Mouse (Mus musculus): ENCODE results near the gene Ube2ql1.

Gene Ube2ql1

DNA sequence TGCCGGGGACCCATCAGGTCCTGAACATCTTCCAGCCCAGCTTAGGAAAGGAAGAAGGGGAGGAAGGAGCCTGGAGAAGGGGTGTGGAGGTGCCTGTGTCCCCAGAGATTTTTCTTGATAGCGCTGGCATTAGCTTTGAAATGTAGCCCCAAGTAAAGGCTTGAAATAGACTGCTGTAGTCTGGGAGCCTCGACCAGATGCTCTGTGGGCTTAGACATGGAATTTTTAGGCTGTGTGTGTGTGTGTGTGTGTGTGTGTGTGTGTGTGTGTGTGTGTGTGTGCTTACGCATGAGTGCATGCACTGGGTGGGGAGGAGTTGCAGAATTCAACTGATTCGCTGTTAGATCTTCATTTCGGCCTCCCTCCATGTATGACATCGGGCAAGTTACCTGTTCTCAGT lies 31.5 kb downstream of the Ube2ql1 start:
- DNase-seq (ENCODE audit: low read depth, low spot score), result no peak

- no peak for DNase-seq (ENCODE audit: low read depth, low spot score)
Measured at GRCm38 (mm10) chr13:69707496-69707895, 32.2 kb downstream of the Ube2ql1 start.

DNA sequence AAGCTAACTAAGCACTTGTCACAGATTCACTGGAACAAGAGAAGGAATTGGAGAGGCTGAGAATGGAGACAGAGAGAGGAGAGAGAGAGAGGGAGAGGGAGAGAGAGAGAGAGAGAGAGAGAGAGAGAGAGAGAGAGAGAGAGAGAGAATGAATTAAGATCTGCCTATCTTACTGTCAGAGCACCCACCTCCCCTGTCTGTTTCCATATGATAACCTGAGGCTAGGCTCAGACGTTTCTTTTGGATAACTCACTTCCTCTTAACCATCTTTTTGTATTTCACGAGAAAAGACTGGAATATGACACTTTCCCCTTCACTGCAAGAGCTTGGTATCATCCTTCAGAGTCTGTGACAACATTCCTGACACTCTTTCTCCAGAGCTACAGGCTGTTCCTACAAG lies 32.8 kb downstream of the Ube2ql1 start:
- no peak for DNase-seq (ENCODE audit: low read depth, low spot score)

GRCm38 (mm10) chr13:69703505-69703904 lies 36.2 kb downstream of the Ube2ql1 start:
- no peak for DNase-seq (ENCODE audit: low read depth, low spot score)

DNA sequence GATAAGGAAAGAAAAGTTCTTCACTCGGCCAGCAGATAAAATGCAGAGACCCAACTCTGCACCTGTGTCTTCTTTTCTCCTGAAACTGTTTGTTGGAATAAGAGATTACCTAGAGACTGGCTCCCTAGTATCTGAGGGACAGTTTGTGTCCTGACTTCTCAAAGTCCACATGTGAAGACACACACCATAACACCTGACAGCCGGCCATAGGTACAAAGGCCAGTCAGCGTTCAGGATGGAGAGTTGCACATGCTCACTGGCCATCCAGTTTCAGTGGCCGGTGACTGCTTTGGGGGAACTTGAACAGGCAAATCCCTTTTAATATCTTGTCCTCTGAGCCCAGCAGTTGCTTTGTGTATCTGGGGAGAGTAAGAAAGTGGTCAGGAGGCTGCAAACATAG lies 38.3 kb downstream of the Ube2ql1 start:
- DNase-seq (ENCODE audit: low read depth, low spot score), result no peak

DNA sequence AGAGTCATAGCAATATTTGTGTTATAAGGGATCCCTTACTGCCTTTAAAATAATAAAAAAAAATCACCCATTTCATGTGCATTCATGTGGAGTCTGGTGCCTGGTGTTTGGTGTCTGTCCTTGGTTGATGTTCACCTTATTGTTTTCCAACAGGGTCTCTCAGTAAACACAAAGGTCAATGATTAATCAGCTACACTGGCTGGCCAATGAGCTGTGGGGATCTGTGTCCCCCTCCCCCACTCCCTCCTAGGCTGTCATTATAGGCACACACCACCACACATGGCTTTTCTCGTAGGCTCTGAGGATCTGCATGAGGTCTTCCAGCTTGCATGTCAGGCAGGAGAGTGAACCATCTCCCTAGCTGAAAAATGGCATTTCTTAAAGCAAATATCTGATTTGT lies 38.9 kb downstream of the Ube2ql1 start:
- DNase-seq (ENCODE audit: low read depth, low spot score), result no peak

- peak; percentile 30 for DNase-seq (ENCODE audit: low read depth, low spot score)
Measured at GRCm38 (mm10) chr13:69696333-69696991, 43.2 kb downstream of the Ube2ql1 start.

DNA sequence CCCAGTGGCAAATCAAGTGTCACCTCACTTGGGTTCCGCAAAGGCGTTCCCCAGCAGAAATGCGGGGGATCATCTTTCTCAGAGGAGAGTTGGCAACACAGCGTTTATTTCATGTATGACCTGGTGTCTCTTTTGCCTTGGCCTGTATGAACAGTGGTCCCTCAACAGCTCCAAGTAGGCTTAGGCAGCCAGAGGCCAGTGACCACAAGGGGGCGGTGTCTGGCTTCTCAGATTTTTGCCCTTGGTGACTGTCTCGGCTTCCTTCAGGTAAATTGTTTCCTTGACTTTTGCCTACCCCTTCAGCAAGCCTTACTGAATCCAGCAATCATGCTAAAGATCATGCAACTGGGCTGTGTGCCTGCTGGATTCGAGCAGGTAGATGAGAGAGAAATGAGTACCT lies 48.6 kb downstream of the Ube2ql1 start:
- peak; percentile 31 for DNase-seq (ENCODE audit: low read depth, low spot score)

GRCm38 (mm10) chr13:69687023-69687422 lies 52.7 kb downstream of the Ube2ql1 start:
- no peak for DNase-seq (ENCODE audit: low read depth, low spot score)

GRCm38 (mm10) chr13:69685406-69685818 lies 54.3 kb downstream of the Ube2ql1 start:
- no peak for DNase-seq (ENCODE audit: low read depth, low spot score)

DNA sequence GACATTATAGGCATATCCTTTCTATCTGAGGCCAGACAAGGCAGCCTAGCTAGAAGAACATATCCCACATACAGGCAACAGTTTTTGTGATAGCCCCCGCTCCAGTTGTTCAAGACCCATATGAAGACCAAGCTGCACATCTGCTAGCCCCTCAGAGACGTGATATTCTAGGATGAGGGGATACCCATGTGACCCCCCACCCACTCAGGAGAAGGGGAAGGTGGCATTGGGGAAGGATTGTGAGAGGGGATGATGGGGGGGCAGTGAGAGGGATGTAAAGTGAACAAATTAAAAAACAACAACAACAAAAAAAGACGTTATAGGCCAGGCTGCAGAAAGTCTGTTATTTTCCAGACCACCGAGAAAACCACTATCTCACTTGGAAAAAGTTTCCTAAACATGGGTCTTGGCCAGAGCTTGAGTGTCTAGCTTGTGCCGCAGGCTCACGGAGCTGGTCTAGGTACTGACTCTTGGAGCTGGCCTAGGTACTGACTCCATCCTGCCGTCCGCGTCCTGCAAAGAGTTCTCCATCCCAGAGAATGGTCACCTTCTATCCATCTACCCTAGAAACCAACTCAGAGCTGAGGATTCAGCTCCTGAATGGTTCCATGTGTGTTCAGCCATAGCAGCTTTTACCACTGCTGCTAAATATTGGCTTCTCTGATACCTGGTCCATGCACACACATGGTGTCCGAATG lies 65.6 kb downstream of the Ube2ql1 start:
- no peak for DNase-seq (ENCODE audit: low read depth, low spot score)

GRCm38 (mm10) chr13:69673197-69673920 lies 66.3 kb downstream of the Ube2ql1 start:
- DNase-seq (ENCODE audit: low read depth, low spot score), result no peak

DNA sequence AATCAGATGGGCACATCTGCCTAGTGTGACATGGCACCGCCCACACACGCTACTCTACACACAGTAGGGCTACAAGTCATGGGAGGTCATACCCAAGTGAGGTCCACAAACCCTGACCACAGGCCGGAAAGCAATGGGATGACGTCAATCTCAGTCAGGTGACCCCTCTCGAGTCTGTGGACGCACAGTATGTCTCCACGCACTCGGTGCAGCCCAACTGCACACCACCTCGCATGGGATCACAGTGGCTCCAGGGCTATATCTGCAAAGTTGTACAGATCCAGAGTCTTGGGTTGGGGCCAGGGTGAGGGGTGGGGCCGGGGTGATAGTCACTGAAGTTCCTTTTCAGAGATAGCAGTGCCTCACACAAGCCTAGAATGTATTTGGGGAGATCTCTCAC lies 67.1 kb downstream of the Ube2ql1 start:
- DNase-seq (ENCODE audit: low read depth, low spot score), result no peak

DNA sequence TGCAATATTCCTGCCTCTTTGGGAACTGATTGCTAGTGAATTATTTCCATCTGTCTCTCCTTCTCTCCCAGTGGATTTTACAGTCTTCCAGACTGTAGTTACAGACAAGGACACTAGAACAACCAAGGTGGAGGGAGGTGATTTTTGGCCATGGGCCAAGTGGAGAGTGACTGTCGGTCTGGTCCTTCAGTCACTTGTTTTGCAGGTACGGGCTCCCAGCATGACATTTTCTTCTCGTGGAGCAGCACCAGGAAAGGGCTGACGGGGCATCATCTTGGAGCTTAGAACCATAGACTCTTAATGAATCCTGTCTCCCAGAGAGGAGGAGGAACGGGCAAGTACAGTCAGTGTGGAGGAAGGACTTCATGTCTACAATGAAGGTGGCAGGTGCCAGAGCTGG lies 67.6 kb downstream of the Ube2ql1 start:
- no peak for DNase-seq (ENCODE audit: low read depth, low spot score)

DNA sequence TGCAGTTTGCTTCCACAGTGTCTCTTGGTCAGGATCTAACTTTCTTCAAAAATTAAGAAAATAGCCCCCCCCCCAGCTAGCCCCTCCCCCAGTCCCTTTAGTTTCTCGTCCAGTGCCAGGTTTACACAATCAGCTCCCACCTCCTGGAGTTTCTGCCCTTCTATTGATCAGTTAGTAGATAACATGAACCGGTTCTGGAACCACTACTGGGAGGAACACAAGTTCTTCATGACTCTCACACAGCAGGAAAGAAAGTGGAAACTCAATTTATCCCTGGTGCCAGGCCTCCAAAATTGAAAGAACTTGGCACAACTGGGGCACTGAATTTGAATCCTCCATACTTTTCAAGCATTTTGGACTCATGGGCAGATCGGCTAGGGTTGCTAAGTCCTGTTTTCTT lies 85.2 kb downstream of the Ube2ql1 start:
- DNase-seq (ENCODE audit: low read depth, low spot score), result no peak

All from CD4-positive, CD25-positive, alpha-beta regulatory T cell, adult 2 months (primary cell).